Mouse (Mus musculus) liver, embryonic 16.5 days (tissue): Measurements from ENCODE around the gene Mea1. TPM values are rescaled to one million over a fixed set of nuclear protein-coding genes. Genes with fewer than 3 reads are reported as not detected.

Source experiments
- ATAC-seq: fragments of 200-750 bp; cut with Nextera tagmentation; 2 replicates; pipeline ENCODE4 v1.8.0; 2017; ENCODE audit warnings: low read depth, mild to moderate bottlenecking, moderate number of reproducible peaks, moderate library complexity
- H3K27ac ChIP-seq: fragments of 300-500 bp; sonication (generic); 2 replicates; pipeline ENCODE4 v1.5.1; 2014; ENCODE audit warnings: mild to moderate bottlenecking, low read length
- H3K27me3 ChIP-seq: fragments of 300-500 bp; sonication (generic); 2 replicates; pipeline ENCODE4 v1.6.1; 2014; ENCODE audit warnings: low read depth, low read length, mixed read lengths; ENCODE audit not compliant: control insufficient read depth, insufficient read depth
- H3K36me3 ChIP-seq: fragments of 300-500 bp; sonication (generic); 2 replicates; pipeline ENCODE4 v1.6.1; 2014; ENCODE audit warnings: mild to moderate bottlenecking; ENCODE audit not compliant: control insufficient read depth, insufficient read depth
- H3K4me1 ChIP-seq: fragments of 300-500 bp; sonication (generic); 2 replicates; pipeline ENCODE4 v1.6.1; 2014; ENCODE audit warnings: low read depth, low read length, mixed read lengths; ENCODE audit not compliant: control insufficient read depth
- H3K4me2 ChIP-seq: fragments of 300-500 bp; sonication (generic); 2 replicates; pipeline ENCODE4 v1.6.1; 2014; ENCODE audit warnings: low read depth, low read length, mixed read lengths
- H3K4me3 ChIP-seq: fragments of 300-500 bp; sonication (generic); 2 replicates; pipeline ENCODE4 v1.5.1; 2014; ENCODE audit warnings: low read depth, mild to moderate bottlenecking, low read length
- H3K9ac ChIP-seq: fragments of 300-500 bp; sonication (generic); 2 replicates; pipeline ENCODE4 v1.6.1; 2014; ENCODE audit warnings: low read depth, low read length
- H3K9me3 ChIP-seq: fragments of 300-500 bp; sonication (generic); replicated peaks from 2 replicates; pipeline ENCODE4 v1.6.1; 2016; ENCODE audit warnings: low read length; ENCODE audit not compliant: control insufficient read depth
- WGBS: fragments of 180-500 bp; shearing (Covaris S2); extraction: QIAGEN DNeasy Blood & Tissue Kit; methylation state at CpG from one replicate; pipeline ENCODE4 v1.1.7; 2014; ENCODE audit not compliant: insufficient replicate concordance; 5-methylcytosine and 5-hydroxymethylcytosine counted together
- polyA plus RNA-seq: library from polyadenylated mRNA; unstranded; fragments of >200 nt; fragmentation: Nextera tagmentation; extraction: Ambion mirVana; gene quantifications from 2 replicates; pipeline ENCODE4 v1.2.1, GENCODE M21; 2015

Mea1 gene
- polyA plus RNA-seq: 50.1 and 50.6 TPM in 2 replicates

DNA sequence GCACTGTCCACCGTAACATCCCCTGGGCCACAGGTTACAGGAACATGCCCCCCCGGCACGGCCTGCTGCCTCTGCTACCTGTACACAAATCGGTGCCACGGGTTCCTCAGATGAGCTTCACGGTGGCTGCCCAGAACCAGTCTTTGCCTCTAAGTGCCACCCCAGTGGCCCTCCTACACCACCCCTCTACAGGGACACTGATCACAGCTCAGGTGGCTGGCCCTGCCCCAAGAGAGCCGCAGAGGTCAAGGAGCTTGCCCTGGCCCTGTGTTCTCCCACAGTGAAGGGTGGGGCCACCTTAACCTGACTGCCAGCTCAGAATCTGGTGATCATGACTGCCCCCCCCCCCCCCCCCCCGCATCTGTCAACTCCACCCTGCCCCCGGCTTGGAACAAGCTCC, at the start of gene Mea1:
Mea1 (plus strand) TSS at position 378 of the 400 bp plus-strand sequence.
- Histone ChIP-seq H3K4me2 (peak within 1 kb of the TSS; percentile 95), H3K27ac (peak within 1 kb of the TSS; percentile 93), H3K4me3 (peak within 1 kb of the TSS; percentile 97), H3K9ac (peak within 1 kb of the TSS; percentile 91), H3K27me3 (no peaks in the 10 kb centered on the region), H3K4me1 (peaks cover 38% of the 10 kb centered on the region), H3K36me3 (peaks cover 18% of the 10 kb centered on the region), H3K9me3 (no peaks in the 10 kb centered on the region)
- 81% methylated on average over 8 of the region's 9 CpGs for WGBS
- ATAC-seq: no peak

DNA sequence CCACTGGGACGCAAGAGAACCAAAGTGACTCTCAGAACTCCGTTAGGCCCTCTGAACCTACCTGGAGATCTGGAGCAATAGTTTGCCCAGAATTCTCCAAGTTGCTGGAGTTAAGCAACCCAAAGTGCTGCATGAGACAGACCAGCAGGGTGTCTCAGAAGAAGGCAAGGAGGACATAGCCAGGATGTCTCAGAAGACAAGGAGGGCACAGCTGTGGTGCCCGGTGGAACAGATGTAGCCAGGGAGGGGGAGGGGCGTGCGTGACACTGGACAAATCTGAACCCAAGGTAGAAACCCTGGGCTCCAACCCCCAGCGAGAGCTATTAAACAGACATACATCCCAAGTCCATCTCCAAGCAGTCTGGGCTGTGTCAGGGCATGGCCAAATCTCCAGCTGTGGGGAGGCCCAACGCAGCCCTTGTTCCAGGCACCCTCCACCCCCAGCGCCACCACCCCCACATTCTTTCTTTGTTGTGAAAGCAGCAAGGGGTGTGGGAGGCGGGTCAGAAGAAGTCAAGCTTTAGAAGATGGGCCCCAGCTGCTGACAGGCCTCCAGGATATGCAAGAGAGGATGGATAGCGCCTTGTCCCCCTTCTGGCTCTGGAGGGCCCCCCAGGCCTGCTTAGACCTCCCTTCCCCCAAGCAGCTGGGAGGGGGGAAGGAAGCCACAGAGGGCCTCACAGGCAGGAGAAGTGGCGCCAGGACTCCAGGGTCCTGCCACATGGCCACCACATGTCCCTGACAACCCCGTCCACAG, 48.7 kb upstream of the Mea1 start:
- no peaks in the 10 kb centered on the region for H3K36me3 ChIP-seq
- 16% methylated on average over 12 of the region's 12 CpGs for WGBS
- peaks cover 9% of the 10 kb centered on the region for H3K4me1 ChIP-seq
- ATAC-seq: peak; percentile 36
- 0 out of 2 replicates have a peak overlapping the region, but pooled peaks have one; percentile 30 for H3K27ac ChIP-seq
- H3K4me2 ChIP-seq: peak overlapping the region; percentile 61
- peak overlapping the region; percentile 67 for H3K4me3 ChIP-seq
- H3K27me3 ChIP-seq: peaks cover 26% of the 10 kb centered on the region
- H3K9me3 ChIP-seq: no peaks in the 10 kb centered on the region
- no peak overlapping the region for H3K9ac ChIP-seq

- ATAC-seq: no peak
- H3K27me3 ChIP-seq: no peaks in the 10 kb centered on the region
- no peak overlapping the region for H3K27ac ChIP-seq
- H3K4me2 ChIP-seq: peak overlapping the region; percentile 36
- no peaks in the 10 kb centered on the region; the same call in none of the 2 replicates for H3K4me1 ChIP-seq
- H3K9me3 ChIP-seq: no peaks in the 10 kb centered on the region
- no peak overlapping the region for H3K4me3 ChIP-seq
- 19% methylated on average over 15 of the region's 15 CpGs for WGBS
- H3K9ac ChIP-seq: no peak overlapping the region
- H3K36me3 ChIP-seq: no peaks in the 10 kb centered on the region
Measured at GRCm38 (mm10) chr17:46636831-46637523, 41.6 kb upstream of the Mea1 start.

GRCm38 (mm10) chr17:46639929-46640328, 38.7 kb upstream of the Mea1 start:
- H3K9ac ChIP-seq: no peak overlapping the region
- peaks cover 8% of the 10 kb centered on the region for H3K4me1 ChIP-seq
- H3K27me3 ChIP-seq: no peaks in the 10 kb centered on the region
- no peak overlapping the region for H3K27ac ChIP-seq
- H3K9me3 ChIP-seq: no peaks in the 10 kb centered on the region
- no peak for ATAC-seq
- H3K4me2 ChIP-seq: no peak overlapping the region
- no peaks in the 10 kb centered on the region for H3K36me3 ChIP-seq
- 39% methylated on average over 9 of the region's 9 CpGs for WGBS
- H3K4me3 ChIP-seq: no peak overlapping the region

GRCm38 (mm10) chr17:46642060-46642459, 36.5 kb upstream of the Mea1 start:
- Histone ChIP-seq H3K27ac (no peak overlapping the region), H3K36me3 (no peaks in the 10 kb centered on the region), H3K27me3 (no peaks in the 10 kb centered on the region), H3K9me3 (no peaks in the 10 kb centered on the region), H3K4me3 (no peak overlapping the region), H3K9ac (no peak overlapping the region), H3K4me2 (no peak overlapping the region), H3K4me1 (peaks cover 20% of the 10 kb centered on the region)
- ATAC-seq: no peak
- 83% methylated on average over 17 of the region's 17 CpGs for WGBS

- peaks cover 24% of the 10 kb centered on the region for H3K4me1 ChIP-seq
- 77% methylated on average over 12 of the region's 12 CpGs for WGBS
- no peak for ATAC-seq
- H3K9me3 ChIP-seq: no peaks in the 10 kb centered on the region
- no peak overlapping the region for H3K9ac ChIP-seq
- H3K27ac ChIP-seq: no peak overlapping the region
- H3K27me3 ChIP-seq: no peaks in the 10 kb centered on the region
- no peak overlapping the region; the same call in 1 of the 2 replicates for H3K4me3 ChIP-seq
- H3K36me3 ChIP-seq: no peaks in the 10 kb centered on the region
- peak overlapping the region; percentile 96; the same call in 1 of the 2 replicates for H3K4me2 ChIP-seq
Measured at GRCm38 (mm10) chr17:46644152-46644805, 34.3 kb upstream of the Mea1 start.

GRCm38 (mm10) chr17:46644916-46645475, 33.6 kb upstream of the Mea1 start:
- peak overlapping the region; percentile 96 for H3K4me2 ChIP-seq
- H3K27ac ChIP-seq: peak overlapping the region; percentile 78
- no peaks in the 10 kb centered on the region for H3K9me3 ChIP-seq
- ATAC-seq: peak; percentile 14; the same call in 1 of the 2 replicates
- WGBS: 12% methylated on average over 11 of the region's 11 CpGs
- peak overlapping the region; percentile 75 for H3K9ac ChIP-seq
- H3K27me3 ChIP-seq: no peaks in the 10 kb centered on the region
- H3K36me3 ChIP-seq: no peaks in the 10 kb centered on the region
- H3K4me3 ChIP-seq: peak overlapping the region; percentile 94
- peaks cover 28% of the 10 kb centered on the region for H3K4me1 ChIP-seq

DNA sequence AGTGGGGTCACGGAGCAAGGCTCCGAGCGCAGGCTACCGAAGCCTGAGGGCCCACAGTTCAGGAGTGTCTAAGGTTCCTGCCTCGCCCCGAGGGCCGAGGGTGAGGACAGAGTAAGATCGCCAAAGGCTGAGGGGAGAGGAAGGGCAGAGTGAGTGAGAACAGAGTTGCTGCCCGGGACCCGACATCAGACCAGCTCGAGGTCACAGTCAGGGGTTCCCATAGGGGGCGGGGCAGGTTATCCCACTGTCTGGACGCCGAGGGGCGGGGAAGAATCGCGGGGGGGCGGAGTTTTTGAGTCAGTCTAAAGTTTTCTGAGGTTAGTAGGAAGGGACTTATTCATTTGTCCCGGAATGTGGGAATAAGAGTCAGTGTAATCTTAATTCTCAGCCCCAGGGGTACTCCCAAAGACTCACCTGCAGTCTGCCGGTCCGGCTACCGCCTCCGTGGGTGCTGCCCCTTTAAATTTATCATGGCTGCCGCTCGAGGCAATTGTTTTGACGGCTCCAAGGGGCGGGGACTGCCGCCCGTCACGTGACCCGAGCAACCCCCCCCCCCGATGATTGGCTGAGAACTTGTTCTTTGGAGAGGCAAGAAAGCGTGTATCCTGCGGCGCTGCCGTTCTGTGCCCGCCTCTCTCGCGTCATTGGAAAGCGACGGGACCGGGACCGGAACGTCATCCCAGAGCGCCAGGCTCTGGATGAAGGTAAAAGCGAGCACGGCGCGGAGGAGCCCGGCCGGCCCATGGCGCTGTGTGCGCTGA, 32.9 kb upstream of the Mea1 start, which contains the start of the genes Klc4 and Mrpl2:
Klc4 (minus strand) TSS at position 462 of the 761 bp plus-strand sequence.
Mrpl2 (plus strand) TSS at position 669 of the 761 bp plus-strand sequence.
- H3K4me3 ChIP-seq: peak within 1 kb of the TSS; percentile 94
- peak within 1 kb of the TSS; percentile 85 for H3K9ac ChIP-seq
- peak; percentile 79 for ATAC-seq
- H3K4me2 ChIP-seq: peak within 1 kb of the TSS; percentile 96
- no peaks in the 10 kb centered on the region for H3K36me3 ChIP-seq
- WGBS: under 1% methylated on average over 51 of the region's 53 CpGs
- peaks cover 32% of the 10 kb centered on the region for H3K4me1 ChIP-seq
- H3K9me3 ChIP-seq: no peaks in the 10 kb centered on the region
- H3K27ac ChIP-seq: peak within 1 kb of the TSS; percentile 80
- H3K27me3 ChIP-seq: no peaks in the 10 kb centered on the region
